Mouse (Mus musculus): ENCODE measurements around the gene Col5a2. TPM values are rescaled to one million over a fixed set of nuclear protein-coding genes. Genes with fewer than 3 reads are reported as not detected.

Col5a2 gene
- polyA plus RNA-seq, 1 experiment from 2014 or later = 54.8 TPM

Other genes with a start within 250 kb of the Col5a2 start
- 486 and 675 TPM in 2 replicates for gene Col3a1, start 191.7 kb downstream of the Col5a2 start, polyA plus RNA-seq (2016; fragmentation: Nextera tagmentation; extraction: Ambion mirVana)